Mouse (Mus musculus): Measurements from ENCODE around the gene Cnnm3. TPM values are rescaled to one million over a fixed set of nuclear protein-coding genes. Genes with fewer than 3 reads are reported as not detected.

The Cnnm3 gene
- total and polyA plus RNA-seq, 2 experiments = 4.4 to 11.3 TPM

GRCm38 (mm10) chr1:36557457-36558011 is 45.9 kb downstream of the Cnnm3 start:
- Histone ChIP-seq H3K9ac (ENCODE audit: low read depth, low read length) (peak overlapping the region; percentile 99), H3K4me1 (ENCODE audit: control insufficient read depth, insufficient read depth, low read length) (peaks cover 5% of the 10 kb centered on the region; the same call in 1 of the 2 replicates), H3K4me3 (ENCODE audit: insufficient read depth, low read depth, low read length) (peak overlapping the region; percentile 74), H3K27me3 (ENCODE audit: control insufficient read depth, insufficient read depth, low read length) (no peaks in the 10 kb centered on the region), H3K27ac (replicated peaks; ENCODE audit: insufficient read depth, low read depth, low read length) (peak overlapping the region; percentile 72), H3K79me2 (ENCODE audit: control insufficient read depth, insufficient read depth, low read length) (no peaks in the 10 kb centered on the region), H3K36me3 (ENCODE audit: control insufficient read depth, insufficient read depth, low read length) (no peaks in the 10 kb centered on the region)
- TF ChIP-seq POLR2A (IDR thresholded peaks at IDR 0.05; ENCODE audit: extremely low read depth, insufficient read depth, low read length) = 0 out of 2 replicates have a peak, but pooled peaks have one; percentile 18
- no peak for TF ChIP-seq CTCF (IDR thresholded peaks at IDR 0.05; ENCODE audit: low read depth, low read length)
- WGBS = 1% methylated on average over 48 of the region's 48 CpGs
- no peak for DNase-seq (ENCODE audit: extremely low read depth, low read depth, low spot score)

DNA sequence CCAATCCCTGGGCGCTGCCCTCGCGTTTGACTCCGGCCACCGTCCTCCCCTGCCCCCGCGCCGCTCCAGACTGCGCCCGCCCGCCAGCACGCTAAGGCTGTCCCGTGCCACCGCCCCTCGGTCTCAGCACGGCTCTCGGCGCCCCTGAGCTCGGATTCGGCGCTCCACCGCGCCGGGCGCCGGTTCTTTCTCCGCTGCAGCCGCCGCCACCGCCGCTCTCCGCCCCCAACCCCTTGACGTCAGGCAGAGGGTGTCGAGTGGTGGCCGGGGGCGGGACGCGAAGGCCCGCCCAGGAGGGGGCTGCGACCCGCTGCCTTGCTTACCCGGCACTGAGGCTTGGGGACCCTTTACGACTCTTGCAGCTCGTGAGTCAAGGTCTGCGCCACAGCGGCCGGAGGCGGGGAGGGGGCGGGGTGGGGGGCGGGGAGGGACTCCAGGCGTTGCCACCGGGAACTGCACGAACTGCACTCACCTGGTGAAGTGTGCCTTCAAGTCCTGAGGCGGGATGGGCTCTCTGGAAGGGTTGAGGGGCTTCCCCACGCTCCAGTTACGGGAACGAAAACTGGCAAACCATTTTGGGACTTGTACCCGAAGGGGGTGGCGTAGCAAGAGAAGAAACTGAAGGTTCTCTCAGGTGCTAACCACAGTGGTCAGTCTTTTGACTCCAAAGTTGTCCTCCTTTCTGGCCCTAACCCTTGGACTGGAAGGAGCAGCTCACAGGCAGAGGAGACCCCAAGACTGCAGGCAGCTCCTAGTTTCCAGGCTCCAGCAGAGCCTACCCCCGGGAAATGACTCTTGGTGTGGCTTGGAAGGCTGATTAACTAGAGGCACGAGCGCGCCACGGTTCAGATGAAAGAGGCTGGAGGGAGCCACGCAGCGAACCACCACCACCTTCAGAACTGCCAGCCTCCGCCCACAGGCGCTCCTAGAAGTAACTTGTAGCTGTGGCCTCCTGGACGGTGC is 46.6 kb downstream of the Cnnm3 start, which contains the start of gene Sema4c:
TSS of gene Sema4c (minus strand) at position 319 of the 963 bp plus-strand sequence.
- peaks cover 5% of the 10 kb centered on the region; the same call in 1 of the 2 replicates for H3K4me1 ChIP-seq (ENCODE audit: control insufficient read depth, insufficient read depth, low read length)
- WGBS = 6% methylated on average over 69 of the region's 69 CpGs
- no peaks in the 10 kb centered on the region for H3K27me3 ChIP-seq (ENCODE audit: control insufficient read depth, insufficient read depth, low read length)
- H3K79me2 ChIP-seq (ENCODE audit: control insufficient read depth, insufficient read depth, low read length) = no peaks in the 10 kb centered on the region
- TF ChIP-seq POLR2A (IDR thresholded peaks at IDR 0.05; ENCODE audit: extremely low read depth, insufficient read depth, low read length) (peak; percentile 38; the same call in 1 of the 2 replicates), CTCF (IDR thresholded peaks at IDR 0.05; ENCODE audit: low read depth, low read length) (no peak; the same call in 1 of the 2 replicates)
- H3K27ac ChIP-seq (replicated peaks; ENCODE audit: insufficient read depth, low read depth, low read length) = peak within 1 kb of the TSS; percentile 72
- no peaks in the 10 kb centered on the region for H3K36me3 ChIP-seq (ENCODE audit: control insufficient read depth, insufficient read depth, low read length)
- DNase-seq (ENCODE audit: extremely low read depth, low read depth, low spot score) = no peak
- H3K4me3 ChIP-seq (ENCODE audit: insufficient read depth, low read depth, low read length) = peak within 1 kb of the TSS; percentile 74
- H3K9ac ChIP-seq (ENCODE audit: low read depth, low read length) = peak within 1 kb of the TSS; percentile 99

DNA sequence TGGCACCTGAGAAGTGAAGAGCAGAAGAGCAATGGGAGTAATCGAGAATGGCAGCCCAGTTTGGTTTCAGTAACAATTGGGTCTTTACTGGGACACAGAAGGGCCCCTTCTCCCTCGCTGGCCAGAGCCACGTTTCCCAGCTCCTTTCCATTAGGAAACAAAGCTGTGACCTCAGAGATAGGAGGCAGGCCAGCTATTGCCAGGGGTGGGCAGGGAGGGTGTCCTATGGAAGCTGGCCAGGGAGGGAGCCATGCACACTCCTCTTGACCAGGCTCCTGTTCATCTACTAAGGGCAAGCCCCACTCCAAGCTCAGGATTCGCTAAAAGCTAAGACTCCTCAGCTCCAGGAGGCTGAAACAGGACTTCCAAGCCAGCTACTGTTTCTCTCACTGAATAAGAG is 47.6 kb downstream of the Cnnm3 start:
- TF ChIP-seq CTCF (IDR thresholded peaks at IDR 0.05; ENCODE audit: low read depth, low read length) (no peak), POLR2A (IDR thresholded peaks at IDR 0.05; ENCODE audit: extremely low read depth, insufficient read depth, low read length) (no peak)
- DNase-seq (ENCODE audit: extremely low read depth, low read depth, low spot score) = no peak
- WGBS = 46% methylated on average over 4 of the region's 4 CpGs
- H3K36me3 ChIP-seq (ENCODE audit: control insufficient read depth, insufficient read depth, low read length) = no peaks in the 10 kb centered on the region
- no peak overlapping the region for H3K4me3 ChIP-seq (ENCODE audit: insufficient read depth, low read depth, low read length)
- H3K27me3 ChIP-seq (ENCODE audit: control insufficient read depth, insufficient read depth, low read length) = no peaks in the 10 kb centered on the region
- peaks cover 8% of the 10 kb centered on the region; the same call in 1 of the 2 replicates for H3K4me1 ChIP-seq (ENCODE audit: control insufficient read depth, insufficient read depth, low read length)
- H3K27ac ChIP-seq (replicated peaks; ENCODE audit: insufficient read depth, low read depth, low read length) = no peak overlapping the region
- no peak overlapping the region for H3K9ac ChIP-seq (ENCODE audit: low read depth, low read length)
- H3K79me2 ChIP-seq (ENCODE audit: control insufficient read depth, insufficient read depth, low read length) = no peaks in the 10 kb centered on the region

DNA sequence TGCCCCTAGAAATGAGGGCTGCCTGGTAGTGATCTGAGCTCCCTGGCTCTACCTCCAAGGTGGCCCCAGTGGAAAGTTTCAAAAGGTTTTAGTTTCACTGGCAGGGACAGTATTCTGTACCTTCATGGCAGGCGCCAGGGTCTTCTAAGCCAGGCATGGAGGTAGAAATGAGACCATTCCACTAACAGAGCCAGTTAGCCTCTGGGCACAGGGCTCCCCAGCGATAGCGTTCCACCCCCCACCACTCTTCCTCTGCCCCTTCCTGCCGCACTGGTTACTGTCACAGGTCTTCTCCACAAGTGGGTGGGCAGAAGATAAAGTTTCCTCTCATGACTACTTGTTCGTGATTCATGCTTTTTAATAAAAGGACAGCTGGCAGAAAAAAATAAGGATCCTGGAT is 48.2 kb downstream of the Cnnm3 start:
- Histone ChIP-seq H3K4me1 (ENCODE audit: control insufficient read depth, insufficient read depth, low read length) (peaks cover 7% of the 10 kb centered on the region; the same call in 1 of the 2 replicates), H3K27me3 (ENCODE audit: control insufficient read depth, insufficient read depth, low read length) (no peaks in the 10 kb centered on the region), H3K9ac (ENCODE audit: low read depth, low read length) (no peak overlapping the region), H3K79me2 (ENCODE audit: control insufficient read depth, insufficient read depth, low read length) (no peaks in the 10 kb centered on the region), H3K27ac (replicated peaks; ENCODE audit: insufficient read depth, low read depth, low read length) (no peak overlapping the region), H3K4me3 (ENCODE audit: insufficient read depth, low read depth, low read length) (no peak overlapping the region), H3K36me3 (ENCODE audit: control insufficient read depth, insufficient read depth, low read length) (no peaks in the 10 kb centered on the region)
- TF ChIP-seq CTCF (IDR thresholded peaks at IDR 0.05; ENCODE audit: low read depth, low read length) (no peak), POLR2A (IDR thresholded peaks at IDR 0.05; ENCODE audit: extremely low read depth, insufficient read depth, low read length) (no peak)
- 83% methylated on average over 5 of the region's 5 CpGs for WGBS
- no peak for DNase-seq (ENCODE audit: extremely low read depth, low read depth, low spot score)

DNA sequence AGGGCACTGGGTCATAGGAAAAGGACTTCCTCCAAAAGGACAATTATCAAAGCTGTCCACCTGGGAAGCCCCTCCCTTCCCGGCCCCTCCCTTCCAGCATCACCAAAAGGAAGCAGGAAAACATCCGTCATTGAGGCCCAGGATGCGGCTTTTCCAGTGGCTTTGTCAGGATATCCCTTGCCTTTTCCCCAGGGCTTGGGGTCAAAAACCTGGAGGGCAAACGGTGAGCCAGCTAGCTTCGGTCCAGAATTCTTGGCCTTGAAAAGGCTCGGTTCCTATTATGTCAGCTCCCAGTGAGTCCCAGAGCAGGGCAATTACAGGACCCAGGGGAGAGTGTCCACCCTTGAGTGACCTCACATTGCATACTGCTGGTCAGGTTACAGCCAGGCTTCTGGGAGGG is 49.2 kb downstream of the Cnnm3 start:
- no peaks in the 10 kb centered on the region for H3K79me2 ChIP-seq (ENCODE audit: control insufficient read depth, insufficient read depth, low read length)
- no peak for TF ChIP-seq CTCF (IDR thresholded peaks at IDR 0.05; ENCODE audit: low read depth, low read length)
- no peak for TF ChIP-seq POLR2A (IDR thresholded peaks at IDR 0.05; ENCODE audit: extremely low read depth, insufficient read depth, low read length)
- H3K27ac ChIP-seq (replicated peaks; ENCODE audit: insufficient read depth, low read depth, low read length) = 0 out of 2 replicates have a peak overlapping the region, but pooled peaks have one; percentile 16
- no peak overlapping the region for H3K9ac ChIP-seq (ENCODE audit: low read depth, low read length)
- no peak for DNase-seq (ENCODE audit: extremely low read depth, low read depth, low spot score)
- H3K36me3 ChIP-seq (ENCODE audit: control insufficient read depth, insufficient read depth, low read length) = no peaks in the 10 kb centered on the region
- WGBS = 57% methylated on average over 6 of the region's 6 CpGs
- H3K4me1 ChIP-seq (ENCODE audit: control insufficient read depth, insufficient read depth, low read length) = peaks cover 3% of the 10 kb centered on the region; the same call in 1 of the 2 replicates
- no peak overlapping the region for H3K4me3 ChIP-seq (ENCODE audit: insufficient read depth, low read depth, low read length)
- H3K27me3 ChIP-seq (ENCODE audit: control insufficient read depth, insufficient read depth, low read length) = no peaks in the 10 kb centered on the region

All from liver, adult 2 months (tissue).